Mouse (Mus musculus): Measurements from ENCODE around the gene Irf2. TPM values are rescaled to one million over a fixed set of nuclear protein-coding genes. Genes with fewer than 3 reads are reported as not detected.

Gene Irf2
- polyA plus RNA-seq, 1 experiment from 2014 or later: 43.3 TPM

DNA sequence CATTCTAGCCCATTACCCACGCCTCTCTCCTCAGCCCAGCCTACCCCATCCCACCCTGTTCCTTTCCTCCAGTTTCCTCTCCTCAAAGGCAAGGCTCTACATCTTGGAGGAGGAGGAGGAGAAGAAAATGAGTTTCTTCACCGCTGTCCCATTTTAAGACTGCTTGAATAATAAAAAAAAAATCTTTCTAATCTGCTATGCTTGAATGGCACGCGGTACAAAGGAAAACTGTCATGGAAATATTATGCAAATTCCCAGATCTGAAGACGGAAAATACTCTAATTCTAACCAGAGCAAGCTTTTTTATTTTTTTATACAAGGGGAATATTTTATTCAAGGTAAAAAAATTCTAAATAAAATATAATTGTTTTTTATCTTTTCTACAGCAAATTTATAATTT lies 107.4 kb downstream of the Irf2 start:
- Histone ChIP-seq H3K36me3 (ENCODE audit: control insufficient read depth, insufficient read depth) (peaks cover 14% of the 10 kb centered on the region; the same call in 1 of the 2 replicates), H3K27ac (ENCODE audit: low read depth, low read length) (no peak overlapping the region), H3K9me3 (ENCODE audit: control insufficient read depth) (no peaks in the 10 kb centered on the region), H3K27me3 (replicated peaks; ENCODE audit: control insufficient read depth, insufficient read depth, low read length) (no peaks in the 10 kb centered on the region), H3K4me3 (ENCODE audit: low read depth, low read length) (no peak overlapping the region), H3K4me1 (replicated peaks; ENCODE audit: control insufficient read depth, insufficient read depth, low read length) (peaks cover 24% of the 10 kb centered on the region), H3K9ac (ENCODE audit: low read depth, low read length) (no peak overlapping the region), H3K4me2 (replicated peaks; ENCODE audit: low read depth) (no peak overlapping the region)
- no peak for TF ChIP-seq CTCF (IDR thresholded peaks at IDR 0.05; ENCODE audit: low read depth)
- no peak for ATAC-seq
- 98% methylated on average over 5 of the region's 5 CpGs for WGBS

- TF ChIP-seq CTCF (IDR thresholded peaks at IDR 0.05; ENCODE audit: low read depth): no peak
- H3K36me3 ChIP-seq (ENCODE audit: control insufficient read depth, insufficient read depth): peaks cover 14% of the 10 kb centered on the region; the same call in 1 of the 2 replicates
- peaks cover 12% of the 10 kb centered on the region for H3K4me1 ChIP-seq (replicated peaks; ENCODE audit: control insufficient read depth, insufficient read depth, low read length)
- no peak overlapping the region for H3K4me2 ChIP-seq (replicated peaks; ENCODE audit: low read depth)
- H3K9ac ChIP-seq (ENCODE audit: low read depth, low read length): no peak overlapping the region
- H3K4me3 ChIP-seq (ENCODE audit: low read depth, low read length): no peak overlapping the region
- H3K27ac ChIP-seq (ENCODE audit: low read depth, low read length): peak overlapping the region; percentile 87
- 41% methylated on average over 6 of the region's 6 CpGs for WGBS
- no peaks in the 10 kb centered on the region for H3K9me3 ChIP-seq (ENCODE audit: control insufficient read depth)
- H3K27me3 ChIP-seq (replicated peaks; ENCODE audit: control insufficient read depth, insufficient read depth, low read length): no peaks in the 10 kb centered on the region
- ATAC-seq: peak; percentile 60
Observed at GRCm38 (mm10) chr8:46848011-46848641, 108.6 kb downstream of the Irf2 start.

DNA sequence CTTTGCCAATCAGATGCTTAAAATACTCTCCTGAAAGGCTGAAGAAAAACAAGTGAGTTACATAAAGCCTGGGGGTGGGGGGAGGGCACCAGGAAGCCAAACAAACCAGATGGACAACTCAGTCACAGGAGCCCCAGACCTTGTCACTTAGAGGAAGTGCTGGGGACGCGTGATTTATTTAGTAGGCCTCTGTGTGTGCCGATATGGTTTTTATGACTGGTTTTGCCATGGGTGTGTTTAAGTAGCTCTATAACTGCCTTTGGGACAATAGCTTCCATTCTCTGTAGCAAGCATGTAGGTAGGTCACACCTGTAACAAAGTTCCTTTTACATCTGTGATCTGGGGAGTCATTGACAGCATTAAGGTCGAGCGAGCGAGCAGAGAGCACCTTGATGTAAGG lies 109.4 kb downstream of the Irf2 start:
- H3K36me3 ChIP-seq (ENCODE audit: control insufficient read depth, insufficient read depth): peaks cover 14% of the 10 kb centered on the region; the same call in 1 of the 2 replicates
- no peaks in the 10 kb centered on the region for H3K27me3 ChIP-seq (replicated peaks; ENCODE audit: control insufficient read depth, insufficient read depth, low read length)
- H3K9ac ChIP-seq (ENCODE audit: low read depth, low read length): no peak overlapping the region
- H3K4me2 ChIP-seq (replicated peaks; ENCODE audit: low read depth): peak overlapping the region; percentile 35
- peak overlapping the region; percentile 87 for H3K27ac ChIP-seq (ENCODE audit: low read depth, low read length)
- peaks cover 10% of the 10 kb centered on the region for H3K4me1 ChIP-seq (replicated peaks; ENCODE audit: control insufficient read depth, insufficient read depth, low read length)
- peak; percentile 88 for ATAC-seq
- WGBS: 21% methylated on average over 6 of the region's 6 CpGs
- no peak overlapping the region for H3K4me3 ChIP-seq (ENCODE audit: low read depth, low read length)
- no peaks in the 10 kb centered on the region for H3K9me3 ChIP-seq (ENCODE audit: control insufficient read depth)
- no peak for TF ChIP-seq CTCF (IDR thresholded peaks at IDR 0.05; ENCODE audit: low read depth)

DNA sequence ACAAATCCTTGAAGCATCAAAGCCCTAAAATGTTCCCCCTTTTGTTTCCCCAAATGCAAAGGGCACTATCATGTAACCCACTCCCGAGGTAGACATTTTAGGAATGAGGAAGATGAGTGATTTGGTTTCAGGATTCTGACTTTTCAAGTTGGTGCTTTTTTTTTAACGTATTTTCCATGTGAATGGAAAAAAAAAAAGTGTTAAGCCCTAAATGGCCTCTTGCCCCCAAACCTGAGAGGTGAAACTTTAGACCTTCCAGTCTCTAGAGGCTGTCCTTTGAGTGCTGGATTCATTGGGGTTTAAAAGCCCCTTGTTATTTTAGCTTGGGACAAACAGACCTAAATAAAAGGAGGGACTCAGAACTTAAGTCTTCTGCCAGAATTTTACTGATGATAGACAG lies 109.9 kb downstream of the Irf2 start:
- Histone ChIP-seq H3K4me1 (replicated peaks; ENCODE audit: control insufficient read depth, insufficient read depth, low read length) (peaks cover 10% of the 10 kb centered on the region; the same call in 1 of the 2 replicates), H3K9ac (ENCODE audit: low read depth, low read length) (no peak overlapping the region), H3K27ac (ENCODE audit: low read depth, low read length) (peak overlapping the region; percentile 87; the same call in 1 of the 2 replicates), H3K36me3 (ENCODE audit: control insufficient read depth, insufficient read depth) (peaks cover 14% of the 10 kb centered on the region; the same call in 1 of the 2 replicates), H3K4me2 (replicated peaks; ENCODE audit: low read depth) (no peak overlapping the region), H3K27me3 (replicated peaks; ENCODE audit: control insufficient read depth, insufficient read depth, low read length) (no peaks in the 10 kb centered on the region), H3K4me3 (ENCODE audit: low read depth, low read length) (no peak overlapping the region), H3K9me3 (ENCODE audit: control insufficient read depth) (no peaks in the 10 kb centered on the region)
- no peak for ATAC-seq
- 25% methylated on average over 2 of the region's 2 CpGs for WGBS
- no peak for TF ChIP-seq CTCF (IDR thresholded peaks at IDR 0.05; ENCODE audit: low read depth)

GRCm38 (mm10) chr8:46850258-46850897 lies 110.8 kb downstream of the Irf2 start:
- ATAC-seq: no peak
- Histone ChIP-seq H3K4me3 (ENCODE audit: low read depth, low read length) (no peak overlapping the region), H3K9ac (ENCODE audit: low read depth, low read length) (no peak overlapping the region), H3K27me3 (replicated peaks; ENCODE audit: control insufficient read depth, insufficient read depth, low read length) (no peaks in the 10 kb centered on the region), H3K4me1 (replicated peaks; ENCODE audit: control insufficient read depth, insufficient read depth, low read length) (peaks cover 10% of the 10 kb centered on the region; the same call in 1 of the 2 replicates), H3K27ac (ENCODE audit: low read depth, low read length) (no peak overlapping the region), H3K9me3 (ENCODE audit: control insufficient read depth) (no peaks in the 10 kb centered on the region), H3K36me3 (ENCODE audit: control insufficient read depth, insufficient read depth) (peaks cover 14% of the 10 kb centered on the region; the same call in 1 of the 2 replicates), H3K4me2 (replicated peaks; ENCODE audit: low read depth) (no peak overlapping the region)
- WGBS: 83% methylated on average over 6 of the region's 6 CpGs
- no peak for TF ChIP-seq CTCF (IDR thresholded peaks at IDR 0.05; ENCODE audit: low read depth)

DNA sequence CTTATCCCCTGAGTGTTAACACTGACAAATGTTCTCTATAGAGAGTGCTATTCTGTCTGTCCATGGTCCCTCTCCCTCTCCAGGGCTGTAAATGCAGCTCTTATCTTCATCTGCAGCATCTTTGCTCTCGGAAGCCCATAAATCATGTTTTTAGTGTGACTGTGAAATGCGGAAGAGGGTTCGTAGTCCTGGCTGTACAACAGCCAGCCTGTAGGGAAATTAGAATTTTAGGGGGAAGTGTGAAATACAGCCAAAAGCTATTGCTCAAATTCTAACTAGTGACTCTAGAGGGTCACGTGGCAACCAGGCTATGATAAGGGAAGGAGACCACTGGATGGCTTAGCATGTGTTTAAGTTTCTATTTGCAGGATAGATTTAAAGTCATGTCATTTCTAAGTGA lies 112.0 kb downstream of the Irf2 start:
- H3K27me3 ChIP-seq (replicated peaks; ENCODE audit: control insufficient read depth, insufficient read depth, low read length): no peaks in the 10 kb centered on the region
- ATAC-seq: no peak
- H3K36me3 ChIP-seq (ENCODE audit: control insufficient read depth, insufficient read depth): peaks cover 9% of the 10 kb centered on the region; the same call in 1 of the 2 replicates
- peak overlapping the region; percentile 46; the same call in 1 of the 2 replicates for H3K27ac ChIP-seq (ENCODE audit: low read depth, low read length)
- peaks cover 10% of the 10 kb centered on the region; the same call in 1 of the 2 replicates for H3K4me1 ChIP-seq (replicated peaks; ENCODE audit: control insufficient read depth, insufficient read depth, low read length)
- H3K9me3 ChIP-seq (ENCODE audit: control insufficient read depth): no peaks in the 10 kb centered on the region
- H3K4me2 ChIP-seq (replicated peaks; ENCODE audit: low read depth): no peak overlapping the region
- 22% methylated on average over 4 of the region's 4 CpGs for WGBS
- H3K4me3 ChIP-seq (ENCODE audit: low read depth, low read length): no peak overlapping the region
- no peak overlapping the region for H3K9ac ChIP-seq (ENCODE audit: low read depth, low read length)
- TF ChIP-seq CTCF (IDR thresholded peaks at IDR 0.05; ENCODE audit: low read depth): no peak
